Mouse (Mus musculus) monocyte, adult 5-6 weeks (primary cell): ENCODE measurements around the gene Tcl1. TPM values are rescaled to one million over a fixed set of nuclear protein-coding genes. Genes with fewer than 3 reads are reported as not detected.
"Not testable (repeated sequence)": the region's sequence is repeated elsewhere in the genome, so short reads cannot be mapped to it uniquely, and the experiment has no call there.

Experiments used
- ATAC-seq: fragments of 153-309, 156-312 bp; replicated peaks from 2 replicates; pipeline ENCODE4 v1.8.0; 2017; ENCODE audit warnings: mild to moderate bottlenecking; ENCODE audit not compliant: low TSS enrichment, insufficient number of reproducible peaks, severe bottlenecking, poor library complexity, low FRiP score
- total RNA-seq: library from RNA; stranded (forward); fragments of 200-1000, 200-491, 200-594 nt; gene quantifications from 3 replicates; pipeline ENCODE4 v1.2.3, GENCODE M21; 2017

Gene Tcl1
- total RNA-seq: not detected in 3 replicates

DNA sequence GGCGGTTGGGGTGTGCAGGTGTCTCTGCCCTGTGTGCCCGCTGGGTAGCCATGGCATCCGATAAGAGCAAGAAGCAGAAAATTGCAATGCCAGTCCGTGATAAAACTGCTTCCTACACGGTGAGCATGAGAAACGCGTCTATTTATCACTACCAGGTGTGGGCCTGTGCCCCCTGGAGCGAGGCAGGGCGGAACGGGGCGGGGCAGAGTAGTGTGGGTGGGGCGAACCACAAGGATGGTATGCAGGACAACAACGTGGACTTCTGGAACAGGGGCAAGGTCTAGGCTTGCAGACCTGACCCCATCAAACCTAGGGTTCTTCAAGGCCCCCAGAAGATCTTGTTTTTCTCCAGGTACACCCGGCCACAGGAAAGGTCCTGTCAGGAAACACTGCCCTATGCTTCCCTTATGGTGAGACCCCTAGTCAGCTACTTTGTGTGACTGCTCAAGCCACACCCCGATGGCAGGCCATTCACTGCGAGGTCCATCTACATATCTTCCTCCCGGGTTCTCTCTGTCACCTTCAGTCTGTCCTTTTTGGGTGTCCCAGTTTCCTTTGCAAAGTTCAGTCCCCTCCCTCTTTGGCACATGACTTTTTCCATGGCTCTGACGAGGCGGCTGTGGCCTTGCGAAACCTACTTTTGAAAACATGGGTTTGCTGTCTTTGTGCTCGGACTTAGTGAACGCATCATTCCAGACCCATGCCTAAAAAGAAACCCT is at the start of gene Tcl1:
TSS of gene Tcl1 (minus strand) at position 193 of the 719 bp plus-strand sequence.
- ATAC-seq: no peak

DNA sequence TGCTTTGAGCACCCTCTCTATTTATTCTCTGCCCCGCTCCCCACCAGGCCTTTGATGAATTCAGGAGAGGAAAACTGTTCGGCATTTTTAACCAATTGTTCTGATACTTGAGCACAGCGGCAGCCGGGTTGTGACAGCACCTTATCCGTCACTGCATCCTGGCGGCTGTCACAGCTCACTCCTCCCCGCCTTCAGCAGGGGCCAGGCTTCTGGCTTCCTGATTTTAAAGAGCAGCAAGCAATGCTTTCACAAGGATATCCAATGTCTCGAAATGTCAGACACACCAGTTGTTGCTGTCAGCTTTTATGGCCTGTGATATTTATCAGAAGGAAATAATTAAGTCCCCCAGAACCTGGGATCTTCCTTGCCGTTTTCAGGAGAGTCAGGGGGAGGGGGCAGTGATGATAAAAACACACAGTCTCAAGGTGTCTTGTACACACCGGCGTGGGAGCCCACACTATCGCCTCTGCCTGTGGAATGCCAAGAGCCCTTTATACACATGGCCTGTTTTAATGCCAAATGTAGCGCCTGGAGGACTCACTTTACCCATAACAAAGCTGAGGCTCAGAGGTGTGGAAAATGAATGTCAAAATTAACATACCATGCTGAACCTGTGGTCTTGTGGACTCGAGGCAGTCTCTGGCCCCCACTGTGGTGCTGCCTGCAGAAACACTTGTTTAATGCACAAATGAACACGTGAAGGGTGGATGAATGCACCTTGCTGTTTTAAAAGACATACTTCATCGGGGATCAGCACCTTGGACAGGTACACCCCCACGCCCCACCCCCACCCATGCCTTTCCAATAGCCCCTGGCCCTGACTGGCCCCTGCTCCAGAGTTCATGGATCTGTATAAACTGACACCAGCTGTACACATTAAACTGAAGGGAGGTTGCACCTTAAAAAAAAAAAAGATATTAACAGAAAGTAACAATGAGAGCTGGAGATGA is 48.7 kb upstream of the Tcl1 start:
- ATAC-seq: no peak

DNA sequence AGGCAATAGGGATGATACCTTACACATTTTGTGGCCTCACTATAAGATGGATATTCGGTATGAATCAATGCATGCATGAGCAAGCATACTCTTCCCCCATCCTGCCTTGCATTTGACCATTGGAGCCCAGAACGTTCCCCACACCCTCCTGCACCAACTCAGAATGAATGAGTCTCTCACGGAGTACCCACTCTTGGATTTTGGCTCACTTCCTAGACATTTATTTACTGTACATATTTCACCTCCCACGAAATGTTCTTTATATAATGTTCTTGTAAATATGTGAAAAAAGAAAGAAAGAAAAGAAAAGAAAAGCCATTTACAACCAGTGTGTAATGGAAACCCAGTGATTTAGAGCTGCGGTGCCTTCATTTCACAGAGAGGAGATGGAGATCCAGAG is 44.5 kb upstream of the Tcl1 start:
- ATAC-seq: no peak

DNA sequence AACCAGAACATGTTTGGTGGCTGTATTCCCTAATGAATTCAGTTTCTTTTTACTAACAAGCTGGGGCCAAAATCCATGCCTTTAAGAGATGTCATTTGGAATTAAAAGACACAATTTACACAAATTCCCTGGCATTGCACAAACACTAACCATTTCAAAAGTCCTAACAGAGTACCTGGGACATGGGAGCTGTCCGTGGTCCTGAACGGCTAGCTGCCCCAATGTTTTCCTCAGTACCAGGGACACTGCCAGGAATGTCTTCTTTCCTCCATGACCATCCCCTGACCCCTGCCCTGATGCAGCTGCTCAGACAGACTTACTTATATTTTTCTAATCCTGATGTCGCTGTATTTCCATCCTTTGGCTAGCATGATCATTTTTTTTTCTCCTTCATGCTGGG is 43.5 kb upstream of the Tcl1 start:
- ATAC-seq: no peak

DNA sequence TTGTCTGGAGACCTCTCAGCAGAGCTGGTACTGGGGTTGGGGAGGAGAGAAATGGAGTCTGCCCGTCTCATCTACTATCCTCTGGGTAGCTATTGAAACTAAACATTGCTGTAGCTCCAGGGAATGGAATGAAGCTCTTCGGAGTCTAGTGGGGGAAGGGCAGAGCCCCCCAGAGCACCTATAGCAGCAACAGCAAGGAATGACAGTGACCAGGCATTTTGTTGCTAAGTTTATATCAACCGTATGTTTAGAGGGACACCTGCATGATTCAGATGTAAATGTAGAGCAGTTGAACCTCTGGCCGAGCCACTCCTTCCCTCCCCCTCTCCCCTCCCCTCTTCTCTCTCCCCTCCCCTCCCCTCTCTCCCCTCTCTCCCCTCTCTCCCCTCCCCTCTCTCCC is 36.6 kb upstream of the Tcl1 start:
- no peak for ATAC-seq

DNA sequence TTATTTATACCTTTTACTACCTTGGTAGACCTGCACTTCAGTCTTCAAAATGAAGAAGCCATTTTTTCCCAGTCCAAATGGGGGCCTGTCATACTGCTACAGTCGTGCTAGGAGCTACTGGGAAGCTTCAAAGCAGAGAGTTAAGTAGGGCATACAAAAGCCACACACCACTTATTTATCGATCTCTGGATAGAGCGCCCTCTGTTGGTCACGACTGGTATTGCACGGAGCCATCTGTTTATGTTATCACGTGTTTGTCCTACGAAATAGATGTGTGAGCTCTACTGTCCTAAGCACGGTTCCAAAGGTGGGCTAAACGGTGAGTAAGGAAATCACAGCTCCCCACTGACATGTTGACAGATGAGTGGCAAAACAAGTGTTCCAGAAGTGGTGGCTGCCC is 36.2 kb upstream of the Tcl1 start:
- no peak for ATAC-seq

DNA sequence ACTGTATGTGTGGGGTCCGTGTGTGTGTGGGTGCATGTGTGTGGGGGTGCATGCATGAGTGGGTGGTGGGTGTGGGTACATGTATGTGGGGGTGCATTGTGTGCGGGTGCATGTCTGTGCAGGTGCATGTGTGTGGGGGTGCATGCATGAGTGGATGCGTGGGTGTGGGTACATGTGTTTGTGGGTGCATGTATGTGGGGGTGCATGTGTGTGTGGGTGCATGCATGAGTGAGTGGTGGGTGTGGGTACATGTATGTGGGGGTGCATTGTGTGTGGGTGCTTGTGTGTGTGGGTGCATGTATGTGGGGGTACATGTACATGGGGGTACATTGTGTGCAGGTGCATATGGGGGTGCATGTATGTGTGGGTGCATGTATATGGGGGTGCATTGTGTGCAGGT is 31.2 kb upstream of the Tcl1 start:
- ATAC-seq: no peak

DNA sequence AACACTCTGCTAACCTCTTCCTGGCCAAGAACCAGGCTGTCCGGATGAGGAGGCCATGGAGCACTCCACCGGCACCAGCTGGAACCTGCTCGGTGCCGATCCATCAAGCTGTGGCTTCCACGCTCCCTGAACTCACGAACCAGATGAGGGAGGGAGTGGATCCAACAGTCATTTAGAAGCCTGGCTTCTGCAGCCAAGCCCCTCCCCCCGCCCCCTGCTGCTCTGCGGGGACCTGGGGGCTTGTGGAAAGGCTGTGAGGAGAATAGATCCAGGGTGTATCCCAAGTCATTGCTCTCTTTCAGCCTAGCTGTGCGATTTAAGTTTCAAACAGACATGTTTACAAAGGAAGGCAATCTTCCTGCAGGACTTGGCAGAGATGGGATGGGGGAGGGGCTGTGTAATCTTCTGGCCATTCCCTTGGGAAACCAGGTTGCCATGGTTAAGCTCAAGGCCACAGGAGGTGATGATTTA is 26.2 kb upstream of the Tcl1 start:
- no peak for ATAC-seq

DNA sequence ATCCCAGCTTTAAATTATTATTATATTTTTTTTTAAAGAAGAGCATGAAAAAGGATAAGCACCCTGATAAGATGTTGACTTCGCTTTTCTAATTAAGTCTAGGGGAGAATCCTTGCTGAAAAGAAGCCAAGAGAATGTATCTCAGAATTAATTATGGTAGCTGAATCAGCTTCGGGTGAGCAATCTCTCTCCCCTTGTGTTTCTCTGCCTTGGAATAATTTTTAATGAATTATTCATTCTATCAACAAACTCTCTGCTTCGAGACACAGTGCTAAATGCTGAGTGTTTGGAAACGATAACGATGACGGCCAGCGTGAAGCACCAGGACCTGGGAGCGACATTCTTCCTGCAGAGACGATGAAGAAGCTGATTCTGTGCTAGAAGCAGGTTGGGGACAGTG is 16.5 kb upstream of the Tcl1 start:
- ATAC-seq: no peak

DNA sequence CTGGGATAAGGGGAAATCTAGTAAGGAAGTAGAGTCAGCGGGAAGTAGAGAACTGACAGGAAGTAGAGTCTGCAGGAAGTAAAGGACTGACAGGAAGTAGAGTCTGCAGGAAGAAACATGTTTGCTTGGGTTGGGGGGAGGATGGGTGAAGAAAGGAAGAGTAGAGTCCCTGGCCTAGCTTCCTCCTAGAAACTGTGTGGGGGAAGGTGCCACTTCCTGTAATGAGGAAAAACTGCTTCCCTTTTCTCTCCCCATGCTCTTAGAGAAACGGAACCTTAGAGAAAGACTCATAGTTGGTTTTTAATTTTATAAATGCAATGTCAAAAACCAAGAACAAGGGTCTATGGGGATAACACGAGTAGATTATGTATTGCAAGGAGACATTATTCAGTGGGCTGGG is 12.5 kb upstream of the Tcl1 start:
- no peak for ATAC-seq

DNA sequence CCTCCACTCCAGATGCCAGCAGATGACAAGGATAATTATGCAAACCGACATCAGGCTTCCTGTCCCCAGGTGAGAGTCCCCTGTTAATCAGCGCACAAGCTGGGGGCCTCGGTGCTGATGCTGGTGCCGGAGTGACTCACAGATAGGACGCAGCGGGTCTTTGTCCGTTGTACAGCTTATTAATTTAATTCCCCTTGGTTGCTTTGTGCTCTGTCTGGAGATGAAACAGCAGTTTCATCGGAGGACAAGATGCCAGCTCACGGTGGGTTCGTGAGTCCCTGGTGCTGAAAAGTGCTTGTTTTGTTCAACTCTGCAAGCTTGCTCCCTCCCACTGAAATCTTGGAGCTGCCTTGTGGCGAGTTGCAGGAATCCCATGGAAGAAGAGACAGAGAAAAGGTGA is 11.8 kb upstream of the Tcl1 start:
- ATAC-seq: no peak

DNA sequence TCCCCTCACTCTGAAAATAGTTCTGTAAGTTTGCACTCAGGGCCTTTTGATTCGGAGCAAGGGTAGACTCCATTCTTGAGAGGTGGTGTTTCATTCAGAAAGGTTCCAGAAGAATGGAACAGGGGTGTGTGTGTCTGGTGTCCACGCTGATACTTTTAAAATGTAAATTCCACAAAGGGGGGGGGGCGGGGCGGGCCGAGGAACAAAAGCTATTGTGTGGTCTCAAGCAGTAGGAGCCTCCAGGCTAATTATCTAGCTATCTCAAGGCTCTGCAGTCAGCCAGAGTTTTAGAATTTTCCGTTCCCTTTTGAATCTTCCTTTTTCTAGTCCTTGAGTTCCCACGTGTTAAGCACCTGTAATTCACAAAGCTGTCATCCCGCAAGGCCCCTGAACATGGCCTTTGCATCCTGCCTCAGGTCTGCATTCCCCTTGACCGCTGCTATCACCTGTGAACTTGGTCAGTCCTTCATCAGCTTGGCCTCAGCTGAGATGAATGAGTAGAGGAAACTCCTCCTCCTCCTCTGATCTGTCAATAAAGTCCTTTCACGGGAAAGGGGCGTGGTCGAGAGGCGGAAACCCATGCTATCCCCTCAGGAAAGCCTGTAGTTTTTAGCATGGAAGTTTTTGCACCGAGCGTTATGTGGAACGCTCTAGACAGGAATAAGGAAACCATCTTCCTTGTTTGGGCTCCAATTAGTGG is 2.2 kb upstream of the Tcl1 start:
- no peak for ATAC-seq

DNA sequence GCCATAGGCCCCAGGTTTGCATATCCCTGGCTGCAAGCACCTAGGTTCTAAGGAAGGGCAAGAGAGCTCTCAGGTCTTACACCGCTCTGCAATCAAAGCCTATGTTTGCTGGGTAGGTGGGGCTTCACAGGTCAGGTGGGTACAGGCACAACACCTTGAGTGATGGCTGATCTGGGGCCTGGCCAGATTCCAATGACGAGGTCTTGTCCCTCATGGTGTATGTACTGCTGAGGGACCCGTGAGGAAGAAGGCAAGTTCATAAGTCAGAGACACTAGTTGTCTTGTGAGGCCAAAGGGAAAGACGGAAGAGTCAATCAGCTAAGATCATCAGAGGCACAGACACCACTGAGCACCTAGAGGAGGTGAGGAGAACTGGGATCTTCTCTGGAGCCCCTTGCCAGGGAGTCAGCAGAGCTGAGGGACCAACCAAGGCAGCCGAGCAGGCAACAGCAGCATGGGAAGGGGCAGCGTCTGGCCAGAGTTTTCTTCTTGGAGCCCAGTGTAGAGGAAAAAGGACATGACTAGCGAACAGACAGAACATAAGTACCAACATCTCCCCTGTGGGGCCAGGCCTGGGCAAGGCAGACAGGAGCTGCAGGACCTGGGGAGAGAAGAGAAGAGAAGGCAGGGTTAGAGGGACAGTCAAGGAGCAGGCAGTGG is 5.4 kb downstream of the Tcl1 start:
- no peak for ATAC-seq

DNA sequence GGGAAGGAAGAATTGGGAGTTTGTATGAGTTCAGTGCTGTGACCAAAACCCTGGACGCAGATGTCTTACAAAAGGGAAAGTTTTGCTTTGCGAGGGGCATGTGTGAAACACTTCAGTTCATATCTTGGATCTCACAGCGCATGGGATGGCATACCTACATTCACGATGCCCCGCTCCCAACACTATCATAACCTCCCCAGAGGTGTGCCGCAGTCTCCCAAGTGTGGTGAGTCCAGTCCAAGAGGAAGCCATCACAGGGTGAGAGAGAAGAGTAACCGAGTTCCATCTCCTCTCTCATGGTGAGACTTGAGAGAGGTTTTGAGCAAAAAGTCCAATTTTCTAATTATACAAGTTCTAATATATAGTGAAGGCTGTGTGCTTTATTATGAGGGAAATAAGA is 13.4 kb downstream of the Tcl1 start:
- no peak for ATAC-seq

DNA sequence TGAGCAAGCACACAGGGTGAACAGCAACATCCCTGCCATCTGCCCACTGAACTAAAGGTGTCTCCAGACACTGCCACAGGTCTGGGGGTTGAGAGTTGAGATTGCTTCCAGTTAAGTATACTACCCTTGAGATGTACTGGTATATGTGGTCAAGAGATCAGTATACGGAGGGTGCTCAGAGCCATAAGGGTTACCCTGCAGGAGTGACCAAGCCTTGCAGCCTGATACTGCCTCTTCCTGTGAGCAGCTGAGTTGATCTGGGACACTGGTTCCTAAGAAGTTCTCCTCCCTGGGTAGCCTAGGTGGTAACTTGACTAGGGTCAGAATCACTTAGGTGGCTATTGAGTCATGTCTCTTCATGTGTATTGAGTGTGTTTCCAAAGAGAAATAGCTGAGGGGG is 14.2 kb downstream of the Tcl1 start:
- no peak for ATAC-seq

DNA sequence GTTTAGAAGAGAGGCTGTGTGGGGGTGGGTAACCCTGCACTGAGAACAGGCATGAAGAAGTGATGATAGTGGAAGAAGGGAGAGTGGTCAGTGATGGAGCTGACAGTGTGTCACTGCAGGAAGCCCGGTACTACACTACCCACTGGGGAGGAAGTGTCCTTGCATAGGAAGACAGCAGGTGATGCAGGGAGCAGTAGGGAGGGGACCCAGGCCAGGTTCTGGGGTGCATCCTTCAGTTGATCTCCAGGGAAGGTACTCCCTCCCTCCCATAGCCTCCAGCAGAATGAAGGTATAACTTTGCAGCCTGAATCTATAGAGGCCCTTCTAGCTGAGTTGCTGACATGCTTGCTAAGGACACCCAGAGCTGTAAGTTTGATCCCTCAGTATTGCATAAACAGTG is 15.5 kb downstream of the Tcl1 start:
- ATAC-seq: no peak

DNA sequence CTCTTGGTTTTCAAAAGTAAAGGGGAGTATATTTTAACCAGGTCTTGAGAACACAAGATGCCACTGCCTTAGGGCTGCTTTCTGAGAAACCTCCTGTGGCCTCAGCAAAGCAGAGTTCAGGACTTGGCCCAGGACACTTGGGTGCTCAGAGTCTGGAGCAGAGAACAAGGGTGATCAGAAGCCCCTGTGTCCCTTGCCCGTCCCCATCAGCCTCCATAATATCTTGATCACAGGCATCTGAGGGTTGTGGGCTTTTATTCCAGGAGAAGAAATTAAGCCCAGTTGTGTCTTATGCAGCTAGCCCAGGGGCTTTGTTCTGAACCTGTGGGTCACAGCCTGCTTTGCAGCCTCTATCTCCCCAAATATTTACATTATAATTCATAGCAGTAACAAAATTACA is 20.9 kb downstream of the Tcl1 start, which contains the start of gene Tcl1b4:
TSS of gene Tcl1b4 (plus strand) at position 301 of the 400 bp plus-strand sequence.
- ATAC-seq: not testable (repeated sequence)

DNA sequence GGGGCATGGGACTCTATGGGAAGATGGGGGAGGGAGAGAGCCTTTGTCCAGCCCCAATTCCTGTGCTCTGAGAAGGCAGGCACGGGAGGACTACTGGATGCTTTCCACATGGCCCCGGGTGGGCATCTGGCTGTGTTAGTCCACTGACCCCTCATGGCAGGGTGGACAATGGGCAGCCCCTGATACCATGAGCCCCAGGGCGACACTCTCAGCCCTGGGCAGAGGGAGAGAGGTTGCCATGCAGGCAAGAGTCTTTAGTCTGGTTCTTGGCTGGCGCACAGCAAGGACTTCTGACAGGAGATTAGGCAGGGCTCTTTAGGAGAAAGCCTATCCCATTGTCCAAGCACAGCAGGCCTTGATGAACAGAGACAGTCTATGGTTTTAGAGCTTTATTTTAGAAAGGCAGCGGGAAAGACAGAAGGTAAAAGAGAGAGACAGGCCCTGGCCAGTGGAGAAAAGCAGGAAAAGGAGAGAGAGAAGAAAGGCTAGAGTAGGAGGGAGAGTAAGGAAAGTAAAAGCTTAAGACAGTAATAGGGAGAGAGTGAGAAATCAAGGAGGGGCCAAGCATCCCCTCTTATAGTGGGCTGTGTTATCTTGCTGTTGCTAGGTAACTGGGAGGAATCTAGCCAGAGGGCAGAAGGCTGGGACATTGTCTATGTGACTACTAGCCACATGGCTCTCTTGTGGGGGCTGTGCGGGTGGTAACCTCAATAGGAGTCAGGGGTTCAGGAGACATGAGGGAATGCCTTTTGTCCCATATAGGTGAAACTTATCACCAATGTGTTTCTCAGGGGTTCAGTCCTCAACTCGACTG is 22.7 kb downstream of the Tcl1 start:
- not testable (repeated sequence) for ATAC-seq
